Mouse (Mus musculus) small intestine, adult 2 months (tissue): ENCODE results near the gene Nsmce4a.

Experiments used
- CTCF ChIP-seq: fragments of 200-500 bp; IDR thresholded peaks from 2 replicates; pipeline ENCODE4 v1.5.1; 2012; ENCODE audit warnings: low read depth, mild to moderate bottlenecking, control low read depth, inconsistent platforms, low read length, moderate library complexity, mixed read lengths; ENCODE audit not compliant: insufficient replicate concordance, insufficient read length; ENCODE audit errors: extremely low read depth
- POLR2A ChIP-seq: fragments of 200-500 bp; IDR thresholded peaks from 2 replicates; pipeline ENCODE4 v1.6.1; 2012; ENCODE audit warnings: low read depth, mild to moderate bottlenecking, control low read depth, inconsistent platforms, low read length, moderate library complexity

DNA sequence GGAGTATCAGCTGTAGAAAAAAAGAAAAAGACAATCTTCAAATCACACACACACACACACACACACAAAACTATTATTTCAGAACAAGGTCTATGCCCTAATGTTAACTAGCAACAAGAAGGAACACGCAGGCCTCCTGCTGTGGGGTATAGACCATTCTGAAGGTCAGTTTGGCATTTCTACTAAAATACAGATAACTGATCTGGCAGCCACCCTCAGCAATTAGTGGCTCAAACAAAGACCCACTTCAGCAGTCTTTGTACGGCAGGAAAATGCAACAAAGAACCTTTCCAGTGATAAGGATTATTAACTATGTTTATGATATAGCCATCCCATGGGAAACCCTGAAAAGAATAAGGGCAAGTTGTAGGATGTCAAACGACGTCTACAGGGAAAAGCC, 35.9 kb downstream of the Nsmce4a start:
- no peak for TF ChIP-seq POLR2A
- TF ChIP-seq CTCF = no peak
